Mouse (Mus musculus): ENCODE results near the gene Thbd. TPM values are rescaled to one million over a fixed set of nuclear protein-coding genes. Genes with fewer than 3 reads are reported as not detected.

Thbd gene
- polyA plus RNA-seq, 1 experiment from 2014 or later: 18.3 TPM

DNA sequence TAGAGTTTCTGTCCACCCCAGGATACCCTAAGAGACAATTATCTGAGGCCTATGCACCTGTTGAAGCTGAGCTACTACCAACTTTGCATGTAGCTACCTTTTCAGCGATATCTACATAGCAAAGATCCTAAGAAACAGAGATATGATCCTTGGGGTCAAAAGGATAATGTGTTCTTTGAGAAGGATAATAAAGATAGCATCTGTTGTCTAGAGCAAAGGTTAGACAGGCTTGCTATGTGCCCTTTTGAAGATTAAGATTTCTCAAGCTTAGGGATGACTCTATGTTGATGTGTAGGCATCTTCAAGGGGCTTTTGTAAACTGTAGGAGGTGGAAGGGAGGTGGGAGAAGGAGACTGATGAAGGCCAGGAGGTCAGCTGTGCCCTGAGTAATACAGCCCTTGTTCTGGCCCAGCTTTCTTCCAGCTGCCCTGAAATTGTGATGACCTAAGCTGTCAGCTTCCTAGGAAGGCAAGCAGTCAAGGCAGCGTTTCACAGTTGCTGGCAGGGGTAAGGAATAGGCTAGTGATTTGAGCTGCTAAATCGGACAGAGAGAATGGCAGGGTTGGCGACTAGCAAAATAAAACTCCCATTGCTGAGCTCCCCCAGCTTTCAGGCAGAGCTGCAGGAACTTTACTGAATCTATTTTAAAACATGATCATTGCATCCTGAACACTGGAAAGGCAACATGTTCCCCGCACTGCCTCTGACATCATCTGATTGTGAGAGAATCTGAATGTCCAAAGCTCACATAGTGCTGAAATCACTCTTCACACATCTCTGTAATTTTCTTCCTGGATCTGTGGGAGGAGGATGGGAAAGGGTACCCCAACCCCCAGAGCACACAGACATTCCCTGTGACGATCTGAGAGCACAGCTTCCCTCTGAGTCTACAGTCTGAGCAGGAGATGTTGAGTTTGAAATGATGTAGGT is 20.1 kb downstream of the Thbd start:
- 45% methylated on average over 6 of the region's 6 CpGs for WGBS
- H3K9me3 ChIP-seq (ENCODE audit: control insufficient read depth): no peaks in the 10 kb centered on the region
- H3K27ac ChIP-seq (ENCODE audit: low read depth, low read length): peak overlapping the region; percentile 50; the same call in 1 of the 2 replicates
- ATAC-seq: peak; percentile 79; the same call in 1 of the 2 replicates
- no peaks in the 10 kb centered on the region for H3K27me3 ChIP-seq (replicated peaks; ENCODE audit: control insufficient read depth, insufficient read depth, low read length)
- H3K4me2 ChIP-seq (replicated peaks; ENCODE audit: low read depth): no peak overlapping the region
- no peak overlapping the region for H3K4me3 ChIP-seq (ENCODE audit: low read depth, low read length)
- no peaks in the 10 kb centered on the region for H3K36me3 ChIP-seq (ENCODE audit: control insufficient read depth, insufficient read depth)
- no peak overlapping the region for H3K9ac ChIP-seq (ENCODE audit: low read depth, low read length)
- TF ChIP-seq CTCF (IDR thresholded peaks at IDR 0.05; ENCODE audit: low read depth): no peak
- no peaks in the 10 kb centered on the region for H3K4me1 ChIP-seq (replicated peaks; ENCODE audit: control insufficient read depth, insufficient read depth, low read length)

GRCm38 (mm10) chr2:148386927-148387326 is 21.1 kb downstream of the Thbd start:
- H3K4me3 ChIP-seq (ENCODE audit: low read depth, low read length): no peak overlapping the region
- no peaks in the 10 kb centered on the region for H3K36me3 ChIP-seq (ENCODE audit: control insufficient read depth, insufficient read depth)
- no peak overlapping the region for H3K27ac ChIP-seq (ENCODE audit: low read depth, low read length)
- no peaks in the 10 kb centered on the region for H3K27me3 ChIP-seq (replicated peaks; ENCODE audit: control insufficient read depth, insufficient read depth, low read length)
- no peak overlapping the region for H3K9ac ChIP-seq (ENCODE audit: low read depth, low read length)
- H3K4me2 ChIP-seq (replicated peaks; ENCODE audit: low read depth): no peak overlapping the region
- TF ChIP-seq CTCF (IDR thresholded peaks at IDR 0.05; ENCODE audit: low read depth): no peak
- H3K4me1 ChIP-seq (replicated peaks; ENCODE audit: control insufficient read depth, insufficient read depth, low read length): no peaks in the 10 kb centered on the region
- H3K9me3 ChIP-seq (ENCODE audit: control insufficient read depth): no peaks in the 10 kb centered on the region
- no peak for ATAC-seq
- WGBS: 71% methylated on average over 2 of the region's 2 CpGs

DNA sequence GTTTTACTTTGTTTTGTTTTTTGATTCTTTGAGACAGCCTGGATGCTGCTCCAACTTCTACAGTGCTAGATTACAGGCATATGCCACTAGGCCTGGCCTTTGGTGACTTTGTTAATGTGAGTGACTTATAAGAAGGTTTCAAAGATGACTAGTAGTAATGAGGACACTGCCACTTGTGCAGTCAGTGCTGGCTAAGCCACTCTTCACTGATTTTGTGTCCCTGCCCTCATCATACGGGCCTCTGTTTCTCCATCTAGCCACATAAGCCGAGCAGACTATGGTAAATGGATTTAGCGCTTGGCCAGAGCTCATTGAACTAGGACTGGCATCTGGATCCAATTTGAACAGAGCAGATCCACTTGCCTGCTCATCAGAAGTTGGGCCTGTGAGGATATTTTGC is 21.5 kb downstream of the Thbd start:
- no peak for TF ChIP-seq CTCF (IDR thresholded peaks at IDR 0.05; ENCODE audit: low read depth)
- no peak overlapping the region for H3K4me2 ChIP-seq (replicated peaks; ENCODE audit: low read depth)
- no peak for ATAC-seq
- no peak overlapping the region for H3K4me3 ChIP-seq (ENCODE audit: low read depth, low read length)
- no peaks in the 10 kb centered on the region for H3K9me3 ChIP-seq (ENCODE audit: control insufficient read depth)
- no peaks in the 10 kb centered on the region for H3K27me3 ChIP-seq (replicated peaks; ENCODE audit: control insufficient read depth, insufficient read depth, low read length)
- H3K4me1 ChIP-seq (replicated peaks; ENCODE audit: control insufficient read depth, insufficient read depth, low read length): no peaks in the 10 kb centered on the region
- no peaks in the 10 kb centered on the region for H3K36me3 ChIP-seq (ENCODE audit: control insufficient read depth, insufficient read depth)
- no peak overlapping the region for H3K27ac ChIP-seq (ENCODE audit: low read depth, low read length)
- H3K9ac ChIP-seq (ENCODE audit: low read depth, low read length): no peak overlapping the region
- 96% methylated on average over 3 of the region's 3 CpGs for WGBS

GRCm38 (mm10) chr2:148381076-148381475 is 26.9 kb downstream of the Thbd start:
- WGBS: 92% methylated on average over 2 of the region's 2 CpGs

GRCm38 (mm10) chr2:148379899-148380413 is 28.0 kb downstream of the Thbd start:
- no peak for ATAC-seq
- no peak overlapping the region for H3K9ac ChIP-seq (ENCODE audit: low read depth, low read length)
- WGBS: 85% methylated on average over 1 of the region's 1 CpGs
- no peaks in the 10 kb centered on the region for H3K36me3 ChIP-seq (ENCODE audit: control insufficient read depth, insufficient read depth)
- TF ChIP-seq CTCF (IDR thresholded peaks at IDR 0.05; ENCODE audit: low read depth): no peak
- no peak overlapping the region for H3K27ac ChIP-seq (ENCODE audit: low read depth, low read length)
- no peaks in the 10 kb centered on the region for H3K9me3 ChIP-seq (ENCODE audit: control insufficient read depth)
- H3K4me3 ChIP-seq (ENCODE audit: low read depth, low read length): no peak overlapping the region
- no peak overlapping the region for H3K4me2 ChIP-seq (replicated peaks; ENCODE audit: low read depth)
- no peaks in the 10 kb centered on the region for H3K4me1 ChIP-seq (replicated peaks; ENCODE audit: control insufficient read depth, insufficient read depth, low read length)
- no peaks in the 10 kb centered on the region for H3K27me3 ChIP-seq (replicated peaks; ENCODE audit: control insufficient read depth, insufficient read depth, low read length)

More at GRCm38 (mm10) chr2:148381076-148381475, 26.9 kb downstream of the Thbd start:
- Histone ChIP-seq H3K4me2 (replicated peaks; ENCODE audit: low read depth) (no peak overlapping the region), H3K4me1 (replicated peaks; ENCODE audit: control insufficient read depth, insufficient read depth, low read length) (no peaks in the 10 kb centered on the region), H3K4me3 (ENCODE audit: low read depth, low read length) (no peak overlapping the region), H3K9me3 (ENCODE audit: control insufficient read depth) (no peaks in the 10 kb centered on the region), H3K27me3 (replicated peaks; ENCODE audit: control insufficient read depth, insufficient read depth, low read length) (no peaks in the 10 kb centered on the region), H3K9ac (ENCODE audit: low read depth, low read length) (no peak overlapping the region), H3K36me3 (ENCODE audit: control insufficient read depth, insufficient read depth) (no peaks in the 10 kb centered on the region), H3K27ac (ENCODE audit: low read depth, low read length) (no peak overlapping the region)
- ATAC-seq: no peak
- TF ChIP-seq CTCF (IDR thresholded peaks at IDR 0.05; ENCODE audit: low read depth): no peak

- 51% methylated on average over 1 of the region's 1 CpGs for WGBS
- no peak for ATAC-seq
- H3K27me3 ChIP-seq (replicated peaks; ENCODE audit: control insufficient read depth, insufficient read depth, low read length): no peaks in the 10 kb centered on the region
- H3K4me2 ChIP-seq (replicated peaks; ENCODE audit: low read depth): no peak overlapping the region
- H3K27ac ChIP-seq (ENCODE audit: low read depth, low read length): no peak overlapping the region
- no peaks in the 10 kb centered on the region for H3K36me3 ChIP-seq (ENCODE audit: control insufficient read depth, insufficient read depth)
- no peak for TF ChIP-seq CTCF (IDR thresholded peaks at IDR 0.05; ENCODE audit: low read depth)
- H3K4me3 ChIP-seq (ENCODE audit: low read depth, low read length): no peak overlapping the region
- H3K9me3 ChIP-seq (ENCODE audit: control insufficient read depth): no peaks in the 10 kb centered on the region
- no peaks in the 10 kb centered on the region for H3K4me1 ChIP-seq (replicated peaks; ENCODE audit: control insufficient read depth, insufficient read depth, low read length)
- H3K9ac ChIP-seq (ENCODE audit: low read depth, low read length): no peak overlapping the region
These were observed 29.1 kb downstream of the Thbd start for GRCm38 (mm10) chr2:148378817-148379342.

All from intestine, postnatal 0 days (tissue).